Mouse (Mus musculus) 3134 (cell line): ENCODE data around the gene Vasp.

ENCODE experiments used
- DNase-seq: peaks from one replicate; pipeline ENCODE4 v3.0.0-alpha.2; 2011; ENCODE audit warnings: low spot score; ENCODE audit not compliant: insufficient read length; ENCODE audit errors: extremely low read depth

Gene Vasp

DNA sequence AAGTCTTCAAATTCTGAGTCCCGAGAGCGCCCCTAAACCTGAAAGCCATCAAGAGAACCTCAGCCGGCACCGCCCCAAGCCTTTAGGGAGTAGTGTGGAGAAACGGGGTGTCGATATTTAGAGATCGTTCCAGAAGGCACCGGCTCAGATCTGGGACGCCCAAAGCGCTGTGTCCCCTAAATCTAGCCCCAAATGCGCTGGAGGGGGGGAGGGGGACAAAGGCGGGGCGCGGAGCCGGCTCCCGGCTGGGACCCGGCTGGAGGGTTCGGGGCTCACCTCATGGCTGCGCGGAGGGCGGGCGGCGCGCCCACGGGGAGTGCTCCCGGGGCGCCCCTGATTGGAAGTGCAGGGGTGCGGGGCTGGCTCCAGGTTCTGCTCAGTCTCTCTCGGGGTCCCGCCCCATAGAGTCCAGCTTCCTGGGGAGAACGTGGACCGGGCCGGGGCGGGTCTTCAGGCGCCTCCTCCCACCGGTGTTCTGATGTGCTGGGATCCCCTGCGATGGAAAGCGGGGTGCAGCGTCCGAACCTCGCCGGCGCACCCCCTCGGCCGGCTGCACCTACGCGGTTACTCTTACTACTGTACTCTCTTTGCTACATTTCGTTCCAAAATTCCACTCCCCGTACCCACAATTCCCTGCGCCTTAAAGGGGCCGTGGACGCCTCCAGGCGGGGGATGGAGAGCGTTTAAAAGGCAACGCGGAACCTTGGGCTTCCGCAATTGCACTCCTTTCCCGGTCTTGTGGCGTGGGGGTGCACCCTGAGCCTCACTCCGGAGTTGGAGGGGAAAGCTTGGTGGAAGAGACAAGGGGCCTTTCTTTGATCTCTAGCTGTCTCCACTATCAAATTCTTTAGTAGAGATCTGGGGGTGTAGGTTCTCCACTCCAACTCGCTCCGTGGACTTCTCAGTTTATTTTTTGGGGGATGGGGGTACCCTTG lies at the start of gene Vasp:
TSS of gene Vasp (minus strand) at position 580 of the 935 bp plus-strand sequence.
- DNase-seq, result peak; percentile 81

DNA sequence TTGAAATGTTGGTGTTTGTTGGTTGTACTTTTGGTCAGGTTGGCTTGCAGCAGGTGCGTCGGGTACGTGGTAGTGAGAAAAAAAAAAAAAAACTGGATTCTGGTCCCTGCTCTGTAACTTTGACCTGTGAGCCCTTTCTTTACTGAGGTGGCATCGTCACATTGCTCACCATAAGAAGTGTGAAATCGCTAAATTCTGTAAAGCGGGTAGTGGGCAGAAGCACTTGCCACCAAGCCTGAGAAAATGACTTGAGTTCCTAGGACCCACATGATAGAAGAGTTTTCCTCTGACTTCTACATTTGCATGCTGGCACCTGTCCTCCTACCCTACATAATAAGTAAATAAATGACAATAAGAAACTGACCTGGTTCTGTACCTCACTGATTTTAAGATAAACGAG lies 49.0 kb upstream of the Vasp start:
- no peak for DNase-seq

DNA sequence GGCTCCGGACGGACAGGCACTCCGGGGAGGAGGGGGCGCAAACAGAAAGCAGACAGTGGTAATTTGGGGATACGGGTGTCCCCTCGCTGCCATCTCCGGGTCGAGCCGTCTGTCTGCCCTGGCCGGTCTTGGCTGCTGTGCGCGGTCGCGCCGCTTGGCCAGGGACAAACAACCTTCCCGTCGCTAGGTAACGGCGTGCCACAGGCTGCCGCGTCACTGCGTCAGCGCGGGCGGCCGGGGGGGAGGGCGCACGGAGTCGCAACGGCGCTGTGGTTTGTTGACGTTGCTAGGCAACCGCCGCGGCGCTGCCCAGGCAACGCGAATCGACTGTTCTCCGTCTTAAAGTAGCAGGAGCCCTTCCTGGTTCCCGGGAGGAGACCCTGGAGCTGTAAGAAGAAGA lies 48.3 kb upstream of the Vasp start:
- DNase-seq, result peak; percentile 97

DNA sequence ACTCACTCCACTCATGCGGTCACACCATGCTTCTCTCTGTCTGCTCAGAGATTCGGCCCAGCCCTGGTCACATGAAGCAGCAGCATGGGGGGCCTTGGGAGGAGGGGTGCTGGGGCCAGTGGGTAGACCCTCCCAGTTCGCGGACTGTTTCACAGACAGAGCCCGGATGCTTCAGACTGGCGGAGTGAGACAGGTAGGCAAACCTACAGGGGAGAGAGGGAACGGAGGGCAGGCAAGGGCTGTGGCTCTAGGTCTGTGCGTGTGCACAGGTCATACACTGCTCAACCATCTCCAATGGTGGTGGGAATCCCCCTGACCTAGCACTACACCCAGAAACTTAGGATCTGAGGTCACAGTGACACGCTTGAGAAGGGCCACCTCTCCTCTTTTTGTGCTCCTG lies 47.8 kb upstream of the Vasp start:
- no peak for DNase-seq

DNA sequence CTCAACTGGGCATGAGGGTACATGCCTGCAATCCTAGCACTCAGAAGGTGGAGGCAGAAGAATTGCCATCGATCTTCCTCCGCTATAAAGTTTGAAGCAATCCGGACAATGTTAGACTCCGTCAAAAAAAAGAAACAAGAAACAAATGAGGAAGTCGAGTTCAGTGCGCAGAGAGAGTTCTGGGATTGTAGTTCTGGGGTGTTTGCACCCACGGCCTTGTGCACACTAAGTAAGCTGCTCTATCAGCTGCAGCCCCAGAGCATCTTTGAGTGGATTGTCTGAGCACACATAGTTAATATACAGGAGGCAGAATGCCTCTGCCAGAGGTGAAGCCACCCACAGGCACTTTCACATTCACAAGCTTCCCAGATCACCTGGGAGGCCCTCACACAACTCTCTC lies 47.1 kb upstream of the Vasp start:
- no peak for DNase-seq

DNA sequence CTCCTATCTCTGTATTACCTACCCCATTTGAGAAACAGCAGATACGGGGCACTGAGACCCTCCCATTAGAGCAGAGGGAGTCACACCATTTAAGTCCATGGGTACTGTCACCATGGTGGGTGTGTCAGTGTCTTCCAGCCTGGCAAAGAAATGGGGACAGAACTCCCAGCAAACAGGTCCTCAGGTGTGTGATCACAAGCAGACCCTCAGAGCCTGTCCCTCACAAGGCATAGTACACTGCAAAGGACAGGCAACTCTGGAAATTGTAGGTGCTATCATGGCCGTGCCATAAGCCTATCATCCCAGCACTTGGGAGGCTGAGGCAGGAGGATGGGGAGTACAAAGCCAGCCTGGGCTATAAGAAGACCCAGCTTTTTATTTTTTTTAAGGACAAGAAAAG lies 46.6 kb upstream of the Vasp start:
- no peak for DNase-seq

DNA sequence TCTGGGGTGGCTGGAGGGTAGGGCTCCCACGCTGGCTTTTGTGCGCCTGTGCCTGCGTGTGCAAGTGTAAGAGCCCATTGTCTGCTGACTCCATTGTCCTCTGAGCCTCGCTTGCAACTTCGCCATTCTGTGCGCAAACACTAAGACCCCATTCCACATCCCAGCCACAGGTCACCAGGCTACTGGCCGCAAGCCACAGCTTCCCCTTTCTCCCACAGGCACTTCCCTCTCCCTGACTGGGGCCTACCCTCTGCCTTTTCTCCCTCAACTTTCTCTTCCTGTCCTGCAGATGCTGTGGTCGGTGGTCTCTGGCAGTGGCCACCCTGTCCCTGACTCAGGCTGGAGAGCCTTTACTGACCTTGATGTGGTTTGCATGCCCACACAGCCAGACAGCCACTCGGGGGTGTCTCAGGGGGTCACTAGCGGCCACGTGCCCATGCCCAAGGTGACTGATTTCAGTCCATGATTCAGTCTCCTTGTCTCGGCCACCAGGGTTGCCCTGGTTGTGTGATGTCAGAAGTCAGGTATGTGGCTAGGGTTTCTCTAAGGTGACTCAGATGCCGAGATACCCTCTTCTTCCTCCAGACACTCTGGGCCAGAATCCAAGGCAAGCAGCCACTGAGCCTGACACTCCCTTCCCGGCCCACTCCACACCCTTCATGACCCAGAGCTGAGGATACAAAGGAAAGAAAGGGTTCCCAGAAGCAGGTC lies 45.0 kb upstream of the Vasp start:
- DNase-seq, result peak; percentile 81

DNA sequence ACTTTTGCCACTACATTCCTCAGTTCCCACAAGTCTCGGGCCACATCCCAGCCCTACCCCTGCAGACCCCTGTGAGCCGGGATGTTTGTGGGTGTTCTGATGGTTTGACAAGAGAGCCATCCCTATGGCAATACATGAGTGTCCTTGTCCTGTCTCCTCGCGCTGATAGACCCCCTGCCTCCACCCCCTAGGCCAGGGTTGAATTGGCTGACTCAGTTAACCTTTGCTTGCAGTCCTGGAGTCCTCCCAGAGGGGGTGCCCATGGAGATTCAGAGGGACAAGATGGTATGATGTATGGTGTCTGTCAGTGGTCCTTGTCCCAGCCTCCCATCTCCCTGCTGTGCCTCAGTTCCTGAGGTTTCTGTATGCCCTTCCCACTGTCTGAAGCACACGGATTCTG lies 42.4 kb upstream of the Vasp start:
- DNase-seq, result no peak

DNA sequence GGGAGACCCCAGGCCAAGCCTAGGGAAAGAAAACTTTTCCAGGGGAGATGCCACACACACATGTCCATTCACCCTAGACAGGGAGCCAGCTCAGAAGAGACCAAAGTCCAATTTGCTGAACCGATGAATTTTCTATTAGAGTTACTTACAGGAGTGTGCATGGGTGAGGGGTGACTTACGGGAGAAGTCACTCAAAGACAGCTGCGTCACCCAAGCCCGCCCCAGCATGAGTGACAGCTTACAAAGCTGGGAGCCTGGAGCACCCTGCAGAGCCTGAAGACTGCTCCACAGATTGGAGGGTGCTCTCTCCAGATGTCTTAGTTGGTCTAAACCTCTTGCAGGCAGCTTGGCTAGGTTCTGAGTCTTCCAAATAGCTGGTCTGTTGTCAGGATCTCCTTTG lies 40.4 kb upstream of the Vasp start:
- no peak for DNase-seq

DNA sequence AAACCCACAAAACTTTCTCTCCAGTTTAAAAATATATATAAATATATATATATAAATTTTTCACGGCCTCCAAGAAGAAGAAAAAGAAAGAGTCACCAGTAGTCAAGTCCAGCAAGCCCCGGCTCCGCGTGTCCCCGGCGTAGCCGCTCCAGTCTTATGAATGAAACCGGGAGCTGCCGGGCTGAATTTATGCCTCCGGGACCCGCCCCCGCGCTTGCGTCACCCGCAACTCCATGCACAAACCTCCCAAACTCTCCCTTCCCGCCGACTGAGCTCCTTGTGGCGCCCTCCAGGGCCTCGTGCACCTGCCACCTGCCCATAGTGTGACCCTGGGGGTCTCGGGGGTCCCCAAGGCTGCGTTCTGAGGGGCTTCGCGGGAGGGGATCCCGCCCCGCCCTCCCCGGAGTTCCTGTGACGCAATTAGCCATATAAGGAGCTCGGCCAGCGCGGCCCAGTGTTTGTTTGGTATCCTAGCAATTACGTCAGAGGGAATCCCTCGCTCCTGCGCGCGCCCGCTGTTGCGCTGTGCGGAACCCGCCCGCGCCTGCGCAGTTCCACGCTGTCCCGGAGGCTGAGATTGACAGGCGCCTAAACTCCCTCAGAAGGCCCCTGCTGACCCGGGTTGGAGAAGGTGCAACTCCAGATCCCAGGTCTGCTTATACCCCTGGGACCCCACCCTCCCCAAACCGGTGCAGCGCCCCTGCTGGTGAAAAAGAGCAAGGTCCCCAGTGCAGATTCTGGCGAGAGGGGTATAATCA lies 38.4 kb upstream of the Vasp start, which contains the start of gene Fosb:
TSS of gene Fosb (minus strand) at position 168 of the 758 bp plus-strand sequence.
- peak; percentile 93 for DNase-seq

- no peak for DNase-seq
Measured at GRCm38 (mm10) chr7:19309278-19309883, 37.8 kb upstream of the Vasp start.

- DNase-seq, result peak; percentile 94
Measured at GRCm38 (mm10) chr7:19308454-19309277, 37.0 kb upstream of the Vasp start.

DNA sequence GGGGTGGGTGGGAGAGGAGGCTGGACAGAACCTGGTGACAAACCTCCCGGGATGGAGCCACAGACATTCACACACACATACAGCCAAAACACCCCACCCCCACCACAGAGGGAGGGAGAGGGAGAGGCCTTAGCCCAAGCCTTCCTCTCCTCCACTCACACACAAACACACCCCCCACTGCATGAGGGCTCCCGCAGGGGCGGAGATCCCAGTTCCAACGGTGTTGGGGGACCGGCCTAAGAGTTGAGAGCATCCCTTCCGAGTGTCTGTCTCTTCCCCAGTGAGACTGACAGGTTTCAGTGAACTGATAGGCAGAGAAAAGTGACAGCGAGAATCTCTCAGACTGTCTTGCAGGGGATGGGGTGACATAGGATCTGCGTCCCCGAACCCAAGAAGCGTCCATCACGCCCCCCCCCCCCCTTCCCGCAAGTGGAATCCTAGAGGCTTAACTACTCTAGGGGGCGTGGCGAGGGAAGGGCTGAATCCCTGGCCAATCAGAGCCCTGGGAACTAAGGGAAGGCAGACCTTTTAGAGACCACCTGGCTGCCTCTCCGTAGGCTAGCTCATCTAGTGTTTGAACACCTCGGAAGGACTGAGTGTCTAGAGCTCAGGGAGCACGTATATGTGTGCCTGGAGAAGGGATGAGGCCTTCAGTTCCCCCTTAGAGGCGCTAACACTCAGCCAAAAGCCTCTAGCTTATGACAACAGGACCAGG lies 36.3 kb upstream of the Vasp start:
- DNase-seq, result peak; percentile 75

DNA sequence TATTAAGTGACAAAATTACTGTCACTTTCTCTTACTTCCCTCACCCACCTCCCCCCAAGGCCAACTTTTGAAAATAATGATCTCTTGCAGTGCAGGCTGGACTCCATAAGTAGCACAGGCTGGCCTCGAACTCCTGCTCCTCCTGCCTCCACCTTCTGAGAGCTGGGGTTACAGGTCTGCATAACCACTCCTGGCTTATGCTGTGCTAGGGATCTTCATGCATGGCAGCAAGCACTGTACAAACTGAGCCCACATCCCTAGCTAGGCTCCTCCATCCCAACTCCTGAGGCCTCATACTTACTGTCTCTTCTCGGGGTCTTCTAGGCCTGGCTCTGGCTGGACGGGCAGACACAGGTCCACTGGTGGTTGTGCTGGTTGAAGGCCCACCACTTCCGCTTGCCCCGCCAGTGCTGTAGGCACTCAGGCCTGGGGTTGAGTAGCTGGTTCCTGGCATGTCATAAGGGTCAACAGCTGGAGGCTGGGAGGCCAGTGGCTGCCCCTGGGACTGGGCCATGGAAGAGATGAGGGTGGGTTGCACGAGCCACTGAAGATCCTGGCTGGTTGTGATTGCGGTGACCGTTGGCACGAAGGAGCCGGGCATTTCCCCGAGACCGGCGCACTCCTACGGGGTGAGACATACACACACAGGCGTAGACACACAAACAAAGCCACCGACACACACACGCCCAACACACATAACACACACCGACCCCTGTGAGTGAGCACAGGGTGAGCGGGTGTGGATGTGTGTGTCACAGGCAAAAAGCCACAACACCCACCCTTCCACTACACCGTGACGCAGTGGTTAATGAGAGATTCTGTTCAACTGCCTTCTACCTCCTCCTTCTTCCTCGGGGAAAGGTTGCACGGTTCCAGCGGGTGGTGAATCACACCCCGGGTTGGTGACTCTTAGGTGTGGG lies 35.5 kb upstream of the Vasp start:
- peak; percentile 56 for DNase-seq

DNA sequence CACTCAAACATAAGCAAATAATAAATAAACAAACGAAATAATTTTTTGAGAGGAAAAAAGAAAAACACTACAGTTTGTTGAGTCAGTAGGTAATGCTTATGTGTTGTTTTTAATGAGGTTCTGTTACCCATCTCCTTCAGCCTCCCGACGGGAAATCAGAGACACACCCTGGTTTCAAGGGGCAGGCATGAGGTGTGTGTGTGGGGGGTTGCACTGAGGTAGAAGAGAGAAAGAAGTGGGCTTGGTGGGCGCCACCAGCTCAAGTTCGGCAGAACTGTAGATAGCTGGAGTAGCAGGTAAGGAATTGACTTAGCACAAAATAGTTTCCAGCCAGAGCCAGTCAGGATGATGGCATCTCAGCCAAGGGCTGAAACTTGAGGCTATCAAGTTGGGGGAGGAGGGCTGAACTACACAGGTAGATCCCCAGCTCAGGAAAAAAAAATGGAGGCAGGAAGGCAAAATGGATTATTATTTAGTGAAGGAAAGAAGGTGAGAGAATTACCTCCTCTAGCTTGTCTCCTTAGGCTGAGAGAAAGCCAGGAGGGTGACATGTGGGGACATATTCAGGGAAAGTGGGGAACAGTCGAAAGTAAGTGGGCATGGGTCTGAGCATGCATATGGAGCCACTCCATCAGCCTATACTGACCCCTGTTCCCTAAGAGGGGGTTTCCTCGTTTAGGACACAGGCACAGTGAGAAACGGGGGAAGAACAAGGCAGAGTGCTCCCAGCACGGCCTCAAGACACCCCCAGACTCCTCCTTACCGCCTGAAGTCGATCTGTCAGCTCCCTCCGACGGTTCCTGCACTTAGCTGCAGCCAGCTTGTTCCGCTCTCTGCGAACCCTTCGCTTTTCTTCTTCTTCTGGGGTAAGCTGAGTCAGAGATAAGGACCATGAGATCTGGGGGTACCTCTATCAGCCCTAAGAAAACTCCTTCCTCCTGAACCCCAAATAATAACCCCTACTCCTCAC lies 34.5 kb upstream of the Vasp start:
- no peak for DNase-seq

DNA sequence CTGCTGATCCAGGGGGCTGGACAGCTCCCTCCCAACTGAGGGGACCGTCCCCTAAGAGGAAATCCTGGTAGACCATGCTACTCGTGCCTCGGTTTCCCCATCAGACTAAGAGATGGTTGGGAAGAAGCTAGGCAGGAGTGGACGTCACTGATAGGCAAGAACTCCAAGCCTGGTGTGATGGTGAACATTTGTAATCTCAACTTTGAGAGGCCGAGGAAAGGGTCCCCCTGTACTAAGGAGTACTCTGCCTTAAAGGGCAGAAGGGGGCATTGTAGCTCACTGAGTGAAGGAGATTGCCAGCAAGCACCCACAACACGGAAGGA lies 33.8 kb upstream of the Vasp start:
- DNase-seq, result no peak
